Mouse (Mus musculus): ENCODE data around the gene Por. TPM values are rescaled to one million over a fixed set of nuclear protein-coding genes. Genes with fewer than 3 reads are reported as not detected.

Gene Por
- total and polyA plus RNA-seq, 3 experiments: 63.0 to 93.6 (median 77.4) TPM

DNA sequence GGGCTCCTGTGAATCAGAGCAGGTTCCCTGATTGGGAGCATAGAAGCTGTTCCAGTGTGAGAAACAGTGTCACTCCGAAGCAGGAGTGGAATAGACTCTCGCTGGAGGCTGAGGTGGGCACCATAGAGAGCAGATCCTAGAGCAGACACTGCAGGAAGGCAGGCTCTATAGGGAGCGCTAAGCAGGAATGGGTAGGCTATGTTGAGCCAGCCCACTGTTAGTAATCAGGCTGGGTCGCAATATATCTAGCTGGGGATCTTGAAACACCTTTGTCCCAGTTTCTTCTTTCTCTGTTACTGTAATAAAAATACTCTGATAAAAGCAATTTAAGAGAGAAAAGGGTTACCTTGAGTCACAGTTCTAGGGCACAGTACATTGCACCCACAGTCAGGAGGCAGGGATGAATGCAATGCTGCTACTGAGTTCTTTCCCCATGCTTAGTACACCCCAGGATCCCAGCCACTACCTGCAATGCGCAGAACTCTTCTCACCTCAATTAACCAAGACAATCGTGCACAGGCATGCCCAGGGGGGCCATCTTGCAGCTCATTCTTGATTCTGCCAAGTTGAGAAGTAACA is 11.2 kb downstream of the Por start:
- no peak overlapping the region for H3K27ac ChIP-seq
- intact Hi-C loops (cut with DNase I): no loop called here
- H3K4me3 ChIP-seq: no peak overlapping the region
- no peaks in the 10 kb centered on the region for H3K4me1 ChIP-seq (ENCODE audit: control insufficient read depth, insufficient read depth, low read length)
- no peaks in the 10 kb centered on the region for H3K27me3 ChIP-seq (ENCODE audit: control insufficient read depth, insufficient read depth, low read length)
- no peaks in the 10 kb centered on the region for H3K36me3 ChIP-seq (ENCODE audit: control insufficient read depth, insufficient read depth, low read length)
- 85% methylated on average over 6 of the region's 6 CpGs for WGBS
- DNase-seq: no peak
- TF ChIP-seq EP300 (IDR thresholded peaks at IDR 0.05; ENCODE audit: insufficient read depth, low read depth, low read length) (no peak), POLR2A (IDR thresholded peaks at IDR 0.05; ENCODE audit: insufficient read depth, low read depth, low read length) (no peak), CTCF (IDR thresholded peaks at IDR 0.05) (no peak)
- no peak overlapping the region for H3K9ac ChIP-seq (ENCODE audit: low read depth, low read length)
- no peaks in the 10 kb centered on the region for H3K79me2 ChIP-seq (replicated peaks; ENCODE audit: control insufficient read depth, insufficient read depth, low read length)

- Histone ChIP-seq H3K9ac (ENCODE audit: low read depth, low read length) (no peak overlapping the region), H3K4me1 (ENCODE audit: control insufficient read depth, insufficient read depth, low read length) (no peaks in the 10 kb centered on the region), H3K27me3 (ENCODE audit: control insufficient read depth, insufficient read depth, low read length) (no peaks in the 10 kb centered on the region), H3K79me2 (replicated peaks; ENCODE audit: control insufficient read depth, insufficient read depth, low read length) (no peaks in the 10 kb centered on the region), H3K4me3 (no peak overlapping the region), H3K36me3 (ENCODE audit: control insufficient read depth, insufficient read depth, low read length) (no peaks in the 10 kb centered on the region), H3K27ac (no peak overlapping the region)
- no peak for DNase-seq
- TF ChIP-seq POLR2A (IDR thresholded peaks at IDR 0.05; ENCODE audit: insufficient read depth, low read depth, low read length) (no peak), EP300 (IDR thresholded peaks at IDR 0.05; ENCODE audit: insufficient read depth, low read depth, low read length) (no peak), CTCF (IDR thresholded peaks at IDR 0.05) (no peak)
- intact Hi-C loops (cut with DNase I): no loop called here
- 97% methylated on average over 5 of the region's 5 CpGs for WGBS
Measured at GRCm38 (mm10) chr5:135682009-135682408, 12.2 kb downstream of the Por start.

GRCm38 (mm10) chr5:135682942-135683570 is 13.2 kb downstream of the Por start:
- TF ChIP-seq CTCF (IDR thresholded peaks at IDR 0.05): no peak
- TF ChIP-seq EP300 (IDR thresholded peaks at IDR 0.05; ENCODE audit: insufficient read depth, low read depth, low read length): no peak
- no peak for TF ChIP-seq POLR2A (IDR thresholded peaks at IDR 0.05; ENCODE audit: insufficient read depth, low read depth, low read length)
- H3K79me2 ChIP-seq (replicated peaks; ENCODE audit: control insufficient read depth, insufficient read depth, low read length): no peaks in the 10 kb centered on the region
- peaks cover 2% of the 10 kb centered on the region for H3K4me1 ChIP-seq (ENCODE audit: control insufficient read depth, insufficient read depth, low read length)
- H3K9ac ChIP-seq (ENCODE audit: low read depth, low read length): no peak overlapping the region
- H3K4me3 ChIP-seq: no peak overlapping the region
- no peak overlapping the region for H3K27ac ChIP-seq
- peaks cover under 1% of the 10 kb centered on the region for H3K36me3 ChIP-seq (ENCODE audit: control insufficient read depth, insufficient read depth, low read length)
- H3K27me3 ChIP-seq (ENCODE audit: control insufficient read depth, insufficient read depth, low read length): no peaks in the 10 kb centered on the region
- WGBS: 81% methylated on average over 12 of the region's 12 CpGs
- intact Hi-C loops (cut with DNase I): no loop called here
- DNase-seq: no peak

DNA sequence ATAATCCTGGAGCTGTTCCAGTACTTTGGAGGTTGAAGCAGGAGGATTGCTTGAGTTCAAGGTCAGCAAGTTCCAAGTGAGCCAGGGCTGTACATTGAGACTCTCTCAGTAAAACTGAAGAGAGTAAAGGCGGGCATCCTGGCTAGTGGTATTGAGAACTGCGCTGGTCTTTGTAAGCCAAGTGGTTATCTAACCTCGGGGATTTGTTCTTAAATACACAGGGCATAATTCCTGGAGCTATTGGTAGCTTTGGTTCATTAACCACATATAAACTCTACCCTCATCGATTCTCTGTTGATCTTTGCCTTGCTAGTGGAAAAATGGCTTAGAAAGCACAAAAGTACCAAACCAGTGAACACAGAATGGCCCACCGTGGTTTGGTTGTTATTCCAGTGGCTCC is 20.6 kb downstream of the Por start:
- no peak for TF ChIP-seq CTCF (IDR thresholded peaks at IDR 0.05)
- no peak for TF ChIP-seq POLR2A (IDR thresholded peaks at IDR 0.05; ENCODE audit: insufficient read depth, low read depth, low read length)
- no peak for TF ChIP-seq EP300 (IDR thresholded peaks at IDR 0.05; ENCODE audit: insufficient read depth, low read depth, low read length)
- Histone ChIP-seq H3K4me1 (ENCODE audit: control insufficient read depth, insufficient read depth, low read length) (peaks cover 6% of the 10 kb centered on the region), H3K4me3 (0 out of 2 replicates have a peak overlapping the region, but pooled peaks have one; percentile 23), H3K27me3 (ENCODE audit: control insufficient read depth, insufficient read depth, low read length) (no peaks in the 10 kb centered on the region), H3K27ac (peak overlapping the region; percentile 18; the same call in 1 of the 2 replicates), H3K9ac (ENCODE audit: low read depth, low read length) (peak overlapping the region; percentile 38; the same call in 1 of the 2 replicates), H3K36me3 (ENCODE audit: control insufficient read depth, insufficient read depth, low read length) (peaks cover 4% of the 10 kb centered on the region), H3K79me2 (replicated peaks; ENCODE audit: control insufficient read depth, insufficient read depth, low read length) (peaks cover 3% of the 10 kb centered on the region)
- WGBS: 80% methylated on average over 5 of the region's 5 CpGs
- DNase-seq: no peak
- intact Hi-C loops (cut with DNase I): loop anchor here (2.0 kb wide), 1 partner anchor 16 kb away; no protein-coding TSS in a partner anchor

GRCm38 (mm10) chr5:135691266-135691665 is 21.4 kb downstream of the Por start:
- no peaks in the 10 kb centered on the region for H3K27me3 ChIP-seq (ENCODE audit: control insufficient read depth, insufficient read depth, low read length)
- H3K79me2 ChIP-seq (replicated peaks; ENCODE audit: control insufficient read depth, insufficient read depth, low read length): peaks cover 3% of the 10 kb centered on the region
- peaks cover 6% of the 10 kb centered on the region for H3K4me1 ChIP-seq (ENCODE audit: control insufficient read depth, insufficient read depth, low read length)
- H3K36me3 ChIP-seq (ENCODE audit: control insufficient read depth, insufficient read depth, low read length): peaks cover 4% of the 10 kb centered on the region
- WGBS: 66% methylated on average over 4 of the region's 4 CpGs
- H3K9ac ChIP-seq (ENCODE audit: low read depth, low read length): no peak overlapping the region
- DNase-seq: no peak
- no peak overlapping the region for H3K27ac ChIP-seq
- TF ChIP-seq CTCF (IDR thresholded peaks at IDR 0.05): no peak
- TF ChIP-seq POLR2A (IDR thresholded peaks at IDR 0.05; ENCODE audit: insufficient read depth, low read depth, low read length): no peak
- no peak for TF ChIP-seq EP300 (IDR thresholded peaks at IDR 0.05; ENCODE audit: insufficient read depth, low read depth, low read length)
- no peak overlapping the region for H3K4me3 ChIP-seq
- intact Hi-C loops (cut with DNase I): loop anchor here (2.0 kb wide), 1 partner anchor 16 kb away; no protein-coding TSS in a partner anchor

DNA sequence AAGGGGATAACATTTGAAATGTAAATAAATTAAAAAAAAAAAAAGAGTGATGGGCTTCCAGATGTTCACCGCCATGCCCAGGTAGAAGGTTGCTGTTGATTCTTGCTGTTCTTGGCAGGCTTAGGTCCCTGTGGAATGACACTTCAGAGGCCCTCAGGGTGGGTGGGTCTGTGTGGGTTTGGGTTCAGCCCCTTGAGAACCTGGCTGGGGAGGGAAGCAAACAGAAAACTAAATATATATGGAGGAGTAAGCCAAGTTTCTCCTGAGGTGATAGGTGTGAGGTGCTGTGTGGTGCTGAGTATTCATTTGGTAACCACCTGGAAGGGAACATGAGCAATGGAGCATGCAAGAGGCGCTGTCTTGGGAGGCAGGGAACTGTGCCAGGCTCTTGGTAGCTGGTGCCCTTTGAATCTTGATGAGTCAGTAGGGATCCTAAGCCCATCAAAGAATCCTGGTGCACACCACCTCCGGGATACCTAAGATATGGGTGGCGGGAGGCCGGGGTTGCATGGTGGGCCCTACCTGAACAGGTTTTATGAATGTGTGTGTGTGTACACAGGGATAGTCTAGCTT is 23.5 kb downstream of the Por start:
- DNase-seq: no peak
- Histone ChIP-seq H3K79me2 (replicated peaks; ENCODE audit: control insufficient read depth, insufficient read depth, low read length) (peaks cover 3% of the 10 kb centered on the region), H3K27ac (no peak overlapping the region), H3K4me3 (no peak overlapping the region), H3K4me1 (ENCODE audit: control insufficient read depth, insufficient read depth, low read length) (peaks cover 8% of the 10 kb centered on the region), H3K36me3 (ENCODE audit: control insufficient read depth, insufficient read depth, low read length) (peaks cover 2% of the 10 kb centered on the region), H3K9ac (ENCODE audit: low read depth, low read length) (no peak overlapping the region), H3K27me3 (ENCODE audit: control insufficient read depth, insufficient read depth, low read length) (no peaks in the 10 kb centered on the region)
- 94% methylated on average over 5 of the region's 5 CpGs for WGBS
- intact Hi-C loops (cut with DNase I): no loop called here
- TF ChIP-seq CTCF (IDR thresholded peaks at IDR 0.05) (no peak), EP300 (IDR thresholded peaks at IDR 0.05; ENCODE audit: insufficient read depth, low read depth, low read length) (no peak), POLR2A (IDR thresholded peaks at IDR 0.05; ENCODE audit: insufficient read depth, low read depth, low read length) (no peak)
